Mouse (Mus musculus) left cerebral cortex, postnatal 14 days (tissue): ENCODE measurements around the gene Ptpra. TPM values are rescaled to one million over a fixed set of nuclear protein-coding genes. Genes with fewer than 3 reads are reported as not detected.

ENCODE experiments used
- DNase-seq, 2 experiments: peaks; one replicate each; pipeline ENCODE4 v3.0.0; 2021 to 2022; ENCODE audit warnings: low spot score in 2 of 2, mixed read lengths in 1 of 2
- intact Hi-C: fragments of 180-260 bp; cut with DNase I; formaldehyde crosslinking; loops from one replicate; pipeline ENCODE4 v1.15.1; 2025
- long read RNA-seq, 2 experiments: library from polyadenylated mRNA; stranded (forward); transcript quantifications; one replicate each; pipeline ENCODE4 v2.0.0; 2021
- total RNA-seq, 2 experiments: library from RNA; stranded (reverse); gene quantifications; 2 replicates each; pipeline ENCODE4 v1.2.3; 2021

Ptpra gene
- 100 to 1,000 TPM; 251 to 257 TPM for total RNA-seq
- long read RNA-seq, experiment 1, full-length matches to known transcripts = 114 of 323 reads
- long read RNA-seq, experiment 1, partial matches to known transcripts = 22 of 323 reads
- long read RNA-seq, experiment 1, other reads (novel, unspliced or antisense) = 187 of 323 reads
- long read RNA-seq, experiment 2, full-length matches to known transcripts = 110 of 322 reads
- long read RNA-seq, experiment 2, partial matches to known transcripts = 16 of 322 reads
- long read RNA-seq, experiment 2, other reads (novel, unspliced or antisense) = 196 of 322 reads

DNA sequence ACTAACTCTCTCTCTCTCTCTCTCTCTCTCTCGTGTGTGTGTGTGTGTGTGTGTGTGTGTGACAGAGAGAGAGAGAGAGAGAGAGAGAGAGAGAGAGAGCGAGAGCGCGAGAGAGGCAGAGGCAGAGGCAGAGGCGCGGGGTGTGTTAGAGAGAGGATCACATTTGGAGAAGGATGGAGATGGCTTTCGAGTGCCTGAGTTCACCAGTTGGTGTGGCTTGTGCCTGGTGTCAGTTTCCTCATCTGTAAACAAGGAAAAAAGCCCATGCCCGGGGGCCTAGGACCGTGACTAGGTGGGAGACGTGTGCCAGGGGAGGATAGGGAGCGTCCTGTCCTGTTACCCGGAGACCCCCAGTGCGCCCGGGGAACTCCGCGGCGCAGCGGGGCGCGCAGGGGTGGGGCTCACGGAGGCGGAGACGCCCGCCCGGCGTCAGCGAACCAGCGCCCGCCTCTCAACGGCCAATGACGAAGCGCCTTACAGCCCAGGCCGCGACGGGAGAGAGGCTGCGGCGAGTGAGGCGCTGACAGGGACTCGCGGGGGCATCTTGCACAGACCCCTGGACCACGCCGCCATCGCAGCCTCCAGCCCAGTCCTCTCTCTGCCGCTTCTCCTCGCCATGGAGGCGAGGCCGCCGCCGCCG lies at the start of gene Ptpra:
Ptpra (plus strand) TSS at position 485 of the 640 bp plus-strand sequence.
- intact Hi-C loops = loop anchor here (5.0 kb wide), 3 partner anchors 47 to 82 kb away; no protein-coding TSS in a partner anchor

GRCm38 (mm10) chr2:130401891-130402290 lies 48.2 kb upstream of the Ptpra start:
- no peak for DNase-seq
- intact Hi-C loops = no loop called here

More for the DNA sequence above, at the start of gene Ptpra:
- peak; percentile 88 to 92 for DNase-seq

- no peak for DNase-seq
These were observed 45.1 kb upstream of the Ptpra start, which contains the start of the genes Gm28372 and 1700020A23Rik for GRCm38 (mm10) chr2:130404939-130405338. TSS of gene Gm28372 (plus strand) at chr2:130405239. TSS of gene 1700020A23Rik (plus strand) at chr2:130405259.

GRCm38 (mm10) chr2:130406178-130406577 lies 43.9 kb upstream of the Ptpra start, which contains the start of gene Tmem239:
TSS of gene Tmem239 (plus strand) at chr2:130406478.
- intact Hi-C loops = no loop called here
- no peak for DNase-seq

More at GRCm38 (mm10) chr2:130404939-130405338, 45.1 kb upstream of the Ptpra start, which contains the start of the genes Gm28372 and 1700020A23Rik:
- intact Hi-C loops = no loop called here

GRCm38 (mm10) chr2:130408194-130408593 lies 41.9 kb upstream of the Ptpra start:
- intact Hi-C loops = no loop called here

GRCm38 (mm10) chr2:130411558-130412495 lies 38.3 kb upstream of the Ptpra start:
- intact Hi-C loops = loop anchor here (1.0 kb wide), 1 partner anchor 121 kb away; no protein-coding TSS in a partner anchor
- DNase-seq = peak; percentile 78 to 82

More at GRCm38 (mm10) chr2:130408194-130408593, 41.9 kb upstream of the Ptpra start:
- no peak for DNase-seq

- intact Hi-C loops = no loop called here
- DNase-seq = no peak
These were observed 37.3 kb upstream of the Ptpra start for GRCm38 (mm10) chr2:130412775-130413174.

- intact Hi-C loops = no loop called here
- no peak for DNase-seq
These were observed 35.8 kb upstream of the Ptpra start for GRCm38 (mm10) chr2:130414094-130414856.

DNA sequence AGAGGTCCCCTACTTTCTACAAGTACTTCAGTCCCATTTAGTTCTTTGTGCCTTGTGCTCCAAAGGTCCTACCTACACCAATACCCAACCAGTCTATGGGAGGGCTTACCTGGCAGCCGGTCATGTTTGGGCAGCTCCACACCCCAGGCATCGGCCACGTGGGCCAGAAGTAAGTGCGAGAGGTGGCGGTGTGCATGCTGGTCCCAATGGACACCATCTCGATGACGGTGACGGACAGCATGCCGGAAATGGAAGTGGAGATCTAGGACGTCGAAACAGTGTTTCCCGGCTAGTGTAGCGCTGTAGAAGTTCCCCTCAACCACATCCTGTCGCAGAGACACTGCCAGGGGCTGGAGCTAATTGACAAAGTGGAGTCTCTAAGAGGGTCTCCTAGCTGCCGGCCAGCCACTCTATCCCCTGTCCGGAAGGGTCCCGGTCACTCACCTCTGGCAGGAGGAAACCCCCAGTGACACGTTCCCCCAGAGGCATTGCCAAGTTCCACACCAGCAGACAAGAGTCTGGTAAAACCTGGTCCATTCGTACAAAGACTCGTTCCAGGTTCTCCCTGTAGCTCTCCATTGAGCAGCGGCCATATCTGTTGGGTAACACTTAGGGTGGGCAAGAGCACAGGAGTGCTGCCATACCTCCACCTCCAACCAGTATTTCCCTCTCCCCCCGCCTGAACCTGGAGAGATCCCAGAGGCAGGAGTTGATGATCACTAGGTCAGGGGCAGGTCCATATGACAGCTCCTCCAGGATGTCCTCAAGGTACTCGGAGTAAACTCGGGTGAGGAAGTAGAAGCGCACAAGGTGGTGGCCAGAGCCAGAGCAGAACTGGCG lies 28.1 kb upstream of the Ptpra start:
- DNase-seq = no peak
- intact Hi-C loops = no loop called here

DNA sequence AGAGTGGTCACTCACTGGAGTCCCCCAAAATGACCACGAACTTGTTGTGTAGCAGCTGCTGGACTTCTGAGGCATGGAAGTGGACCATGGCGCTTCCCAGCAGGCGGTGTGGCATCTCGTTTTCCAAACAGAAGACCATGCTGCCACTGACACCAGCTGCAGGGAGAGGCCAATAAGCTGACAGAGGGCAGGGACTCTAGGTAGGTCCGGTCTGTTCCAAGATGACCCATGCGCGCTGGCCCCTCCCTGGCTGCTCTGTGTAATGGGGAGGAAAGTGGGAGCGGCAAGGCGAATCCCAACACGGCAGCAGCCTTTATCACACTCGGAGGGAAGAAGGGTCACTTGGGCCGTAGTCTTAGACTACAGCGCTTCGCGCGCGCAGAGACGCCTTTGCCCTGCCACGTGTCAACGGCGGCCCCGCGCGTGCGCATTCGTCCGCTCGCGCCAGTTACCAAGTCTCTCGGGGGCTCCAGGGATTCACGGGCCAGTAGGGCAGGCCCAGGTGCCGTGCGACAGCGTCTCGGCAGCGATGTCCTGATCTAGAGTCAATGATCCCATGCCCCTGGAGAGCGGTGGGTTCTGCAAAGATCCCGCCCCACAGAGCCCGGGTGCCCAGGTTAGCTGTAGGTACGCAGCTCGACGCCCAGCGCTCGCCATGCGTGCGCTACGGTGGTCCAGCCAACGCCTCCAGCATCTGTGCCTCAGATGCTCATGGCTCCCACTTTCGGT lies 26.5 kb upstream of the Ptpra start:
- intact Hi-C loops = no loop called here

GRCm38 (mm10) chr2:130424126-130424853 lies 25.8 kb upstream of the Ptpra start, which contains the start of the genes Vps16 and Pced1a:
TSS of gene Vps16 (plus strand) at chr2:130424339.
TSS of gene Pced1a (minus strand) at chr2:130424701.
- peak; percentile 91 to 93 for DNase-seq
- intact Hi-C loops = no loop called here

More for the DNA sequence above, 26.5 kb upstream of the Ptpra start:
- peak; percentile 80 for DNase-seq

DNA sequence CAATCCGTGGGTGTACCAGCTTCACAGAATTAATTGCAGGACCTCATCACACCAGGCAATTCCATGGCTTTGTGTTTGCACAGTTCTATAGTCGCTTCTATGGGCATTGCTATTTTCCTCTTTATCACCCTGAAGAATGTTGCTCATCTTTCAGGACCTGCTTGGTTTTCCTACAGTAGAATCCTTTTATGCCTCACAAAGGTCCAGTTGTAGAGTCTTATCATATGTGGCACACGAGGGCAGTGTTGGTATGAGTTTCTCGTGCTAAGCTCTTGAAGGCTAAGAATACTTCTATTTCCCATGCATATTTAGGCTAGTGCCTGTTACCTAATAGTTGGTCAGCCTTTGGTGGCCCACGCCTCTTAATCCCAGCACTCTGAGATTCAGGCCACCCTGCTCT lies 25.0 kb upstream of the Ptpra start:
- peak in 1 of 2 experiments; percentile 27 for DNase-seq
- intact Hi-C loops = no loop called here

- intact Hi-C loops = no loop called here
- no peak for DNase-seq
These were observed 20.2 kb upstream of the Ptpra start for GRCm38 (mm10) chr2:130429851-130430250.

- intact Hi-C loops = no loop called here
- DNase-seq = no peak
These were observed 19.6 kb upstream of the Ptpra start for GRCm38 (mm10) chr2:130430484-130430883.

GRCm38 (mm10) chr2:130432157-130432556 lies 17.9 kb upstream of the Ptpra start:
- intact Hi-C loops = no loop called here
- no peak for DNase-seq

DNA sequence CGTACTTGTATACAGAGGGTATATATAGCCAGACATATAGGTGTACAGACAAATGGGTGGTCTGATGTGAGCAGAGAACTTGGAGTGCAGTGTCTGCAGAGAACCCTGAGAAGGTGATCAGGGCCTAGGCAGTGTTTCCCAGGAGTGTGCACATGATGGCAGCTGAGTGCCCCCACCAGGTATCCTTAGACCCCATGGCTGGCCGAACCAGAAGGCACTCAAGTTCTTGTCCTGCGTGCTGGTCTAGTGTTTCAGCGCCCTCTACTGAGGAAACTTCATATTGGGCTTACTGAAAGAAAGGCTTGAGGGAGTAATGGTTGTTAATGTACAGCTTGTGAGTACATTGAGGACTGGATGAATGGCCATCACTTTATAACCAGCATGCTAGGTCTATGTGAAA lies 16.9 kb upstream of the Ptpra start:
- intact Hi-C loops = no loop called here
- peak; percentile 69 to 71 for DNase-seq
